Mouse (Mus musculus) kidney, adult 2 months (tissue): ENCODE data around the gene Prkce. TPM values are rescaled to one million over a fixed set of nuclear protein-coding genes. Genes with fewer than 3 reads are reported as not detected.

ENCODE experiments used
- DNase-seq: peaks from one replicate; pipeline ENCODE4 v3.0.0; 2021
- H3K27ac ChIP-seq: fragments of 200-500 bp; 2 replicates; pipeline ENCODE4 v1.5.1; 2012; ENCODE audit warnings: low read depth, low read length, control low read depth, inconsistent platforms; ENCODE audit not compliant: insufficient read depth
- H3K27me3 ChIP-seq: fragments of 200-500 bp; replicated peaks from 2 replicates; pipeline ENCODE4 v1.6.1; 2012; ENCODE audit warnings: mild to moderate bottlenecking, moderate library complexity, low read length, inconsistent platforms; ENCODE audit not compliant: control insufficient read depth, insufficient read depth
- H3K36me3 ChIP-seq: fragments of 200-500 bp; 2 replicates; pipeline ENCODE4 v1.6.1; 2012; ENCODE audit warnings: mild to moderate bottlenecking, moderate library complexity, low read length, inconsistent platforms; ENCODE audit not compliant: control insufficient read depth, insufficient read depth
- H3K4me1 ChIP-seq: fragments of 200-500 bp; 2 replicates; pipeline ENCODE4 v1.6.1; 2011; ENCODE audit warnings: low read length; ENCODE audit not compliant: control insufficient read depth, insufficient read depth
- H3K4me3 ChIP-seq: fragments of 200-500 bp; 2 replicates; pipeline ENCODE4 v1.5.1; 2011; ENCODE audit warnings: mild to moderate bottlenecking, low read depth, low read length, control low read depth; ENCODE audit not compliant: insufficient read depth
- CTCF ChIP-seq: fragments of 200-500 bp; conservative IDR thresholded peaks from 2 replicates; pipeline ENCODE4 v1.5.1; 2011; ENCODE audit warnings: low read depth, mild to moderate bottlenecking, control low read depth, low read length, moderate library complexity, mixed read lengths; ENCODE audit not compliant: insufficient read depth, insufficient read length
- POLR2A ChIP-seq: fragments of 200-500 bp; IDR thresholded peaks from one replicate; pipeline ENCODE4 v1.6.1; 2011; ENCODE audit warnings: low read depth, low read length, control low read depth
- WGBS: fragments of 180-500 bp; shearing (Covaris S2); methylation state at CpG from one replicate; pipeline ENCODE4 v1.1.7; 2018; 5-methylcytosine and 5-hydroxymethylcytosine counted together
- polyA plus RNA-seq: library from polyadenylated mRNA; depleted of rRNA; stranded (reverse); fragments of >200 nt; gene quantifications from 2 replicates; pipeline ENCODE4 v1.2.3, GENCODE M21; 2012

Gene Prkce
- polyA plus RNA-seq, 1 experiment, result 6.1 TPM

DNA sequence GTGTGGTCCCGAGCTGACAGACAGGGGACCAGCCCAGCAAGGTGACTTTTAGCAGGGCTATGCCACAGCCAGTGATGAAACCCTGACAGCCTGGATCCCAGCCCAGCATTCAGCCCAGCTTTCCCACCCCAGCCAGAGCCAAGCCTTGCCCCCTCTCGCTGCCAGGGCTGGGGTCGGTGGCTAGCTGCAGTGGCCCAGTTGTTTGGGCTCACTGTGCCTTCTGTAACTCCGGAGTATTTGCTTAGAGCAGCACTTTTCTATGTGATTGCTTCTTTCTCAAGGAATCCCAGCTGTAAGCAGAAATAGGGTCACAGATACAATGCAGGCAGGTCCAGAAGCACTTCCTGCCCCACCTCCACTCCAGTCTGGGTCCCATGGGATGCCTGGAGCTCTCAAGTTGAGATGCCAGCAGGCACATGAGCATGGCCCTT is 450.9 kb downstream of the Prkce start:
- WGBS, result 47% methylated on average over 4 of the region's 4 CpGs
- H3K27ac ChIP-seq, result peak overlapping the region; percentile 57; the same call in 1 of the 2 replicates
- DNase-seq, result peak; percentile 83

DNA sequence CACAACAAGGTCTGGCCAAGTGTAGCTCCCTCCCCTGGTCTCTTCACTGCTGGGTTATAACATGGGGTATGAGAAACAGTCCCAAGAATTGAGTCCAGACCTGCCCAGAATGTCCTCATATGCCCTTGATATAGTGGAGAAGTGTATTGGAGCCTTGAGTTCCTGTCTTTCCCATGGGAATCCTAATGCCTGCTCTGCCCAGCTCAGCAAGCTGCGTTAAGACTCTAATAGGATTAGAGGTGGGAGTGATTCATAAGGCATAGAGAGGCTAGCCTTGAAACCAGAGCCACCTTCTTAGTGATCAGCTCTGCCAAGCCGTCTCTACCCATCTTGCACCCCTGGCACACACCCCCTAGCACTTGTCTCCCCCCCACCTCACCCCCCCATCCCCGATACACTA is 455.3 kb downstream of the Prkce start:
- H3K4me1 ChIP-seq, result 0 out of 2 replicates have a peak, but pooled peaks cover 10% of the 10 kb centered on the region
- no peak overlapping the region for H3K4me3 ChIP-seq
- TF ChIP-seq CTCF (no peak), POLR2A (no peak)
- H3K27me3 ChIP-seq, result no peaks in the 10 kb centered on the region
- WGBS, result 82% methylated on average over 3 of the region's 3 CpGs
- H3K36me3 ChIP-seq, result no peaks in the 10 kb centered on the region
- H3K27ac ChIP-seq, result no peak overlapping the region
- DNase-seq, result no peak

More for the DNA sequence above, 450.9 kb downstream of the Prkce start:
- Histone ChIP-seq H3K36me3 (no peaks in the 10 kb centered on the region), H3K4me1 (0 out of 2 replicates have a peak, but pooled peaks cover 11% of the 10 kb centered on the region), H3K4me3 (no peak overlapping the region), H3K27me3 (no peaks in the 10 kb centered on the region)
- TF ChIP-seq CTCF, result no peak
- no peak for TF ChIP-seq POLR2A

GRCm38 (mm10) chr17:86626523-86626922 is 458.9 kb downstream of the Prkce start:
- Histone ChIP-seq H3K4me1 (no peaks in the 10 kb centered on the region), H3K27me3 (no peaks in the 10 kb centered on the region), H3K36me3 (no peaks in the 10 kb centered on the region), H3K4me3 (no peak overlapping the region), H3K27ac (no peak overlapping the region)
- 89% methylated on average over 6 of the region's 6 CpGs for WGBS
- DNase-seq, result no peak
- TF ChIP-seq CTCF (no peak), POLR2A (no peak)

DNA sequence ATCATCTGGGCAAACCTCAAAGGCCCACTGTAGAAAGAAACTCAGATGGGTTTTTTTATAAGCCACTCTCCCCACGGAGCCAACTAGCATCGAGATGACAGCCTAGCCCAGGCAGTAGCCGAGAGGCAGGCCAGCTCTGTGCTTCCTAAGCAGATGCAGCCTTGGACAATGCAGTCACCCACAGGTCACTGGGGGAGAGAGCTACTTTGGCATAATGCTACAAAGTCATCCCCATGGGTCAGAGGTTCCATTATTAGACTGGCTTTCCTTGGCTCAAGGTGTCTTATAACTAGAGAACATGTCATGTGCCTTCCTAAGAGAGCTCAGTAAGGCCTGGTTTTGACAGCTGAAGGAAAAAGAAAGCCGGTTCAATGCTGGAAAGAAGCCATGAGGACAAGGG is 465.5 kb downstream of the Prkce start:
- TF ChIP-seq POLR2A, result no peak
- no peak for TF ChIP-seq CTCF
- Histone ChIP-seq H3K4me3 (no peak overlapping the region), H3K4me1 (no peaks in the 10 kb centered on the region), H3K36me3 (no peaks in the 10 kb centered on the region), H3K27ac (no peak overlapping the region), H3K27me3 (no peaks in the 10 kb centered on the region)
- DNase-seq, result peak; percentile 62
- 75% methylated on average over 4 of the region's 4 CpGs for WGBS

DNA sequence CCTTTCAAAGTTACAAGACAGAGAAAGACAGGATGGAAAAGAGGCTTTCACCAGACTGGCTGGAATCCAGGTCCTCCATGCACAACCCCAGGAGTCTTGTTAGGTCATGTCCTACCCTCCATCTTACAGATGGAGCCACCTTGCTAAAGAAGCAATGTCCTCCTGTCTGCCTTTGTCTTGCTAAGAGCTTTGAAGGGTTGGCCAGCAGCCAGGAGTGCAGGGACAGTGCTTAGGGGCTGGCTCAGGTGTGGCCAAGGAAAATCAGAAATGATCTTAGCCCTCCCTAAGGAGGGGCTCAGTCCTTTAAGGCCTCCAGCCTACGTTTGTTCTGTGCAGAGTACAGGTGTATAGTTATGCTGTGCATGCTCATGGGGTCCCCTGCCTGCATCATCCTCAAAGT is 469.7 kb downstream of the Prkce start:
- no peaks in the 10 kb centered on the region for H3K27me3 ChIP-seq
- no peak overlapping the region for H3K27ac ChIP-seq
- no peak overlapping the region for H3K4me3 ChIP-seq
- WGBS, result 93% methylated on average over 1 of the region's 1 CpGs
- H3K36me3 ChIP-seq, result no peaks in the 10 kb centered on the region
- H3K4me1 ChIP-seq, result no peaks in the 10 kb centered on the region
- TF ChIP-seq CTCF (no peak), POLR2A (no peak)
- DNase-seq, result no peak

GRCm38 (mm10) chr17:86639279-86639678 is 471.7 kb downstream of the Prkce start:
- DNase-seq, result no peak
- TF ChIP-seq POLR2A (no peak), CTCF (no peak)
- no peaks in the 10 kb centered on the region for H3K4me1 ChIP-seq
- no peak overlapping the region for H3K4me3 ChIP-seq
- WGBS, result 97% methylated on average over 3 of the region's 3 CpGs
- no peak overlapping the region for H3K27ac ChIP-seq
- no peaks in the 10 kb centered on the region for H3K36me3 ChIP-seq
- no peaks in the 10 kb centered on the region for H3K27me3 ChIP-seq

DNA sequence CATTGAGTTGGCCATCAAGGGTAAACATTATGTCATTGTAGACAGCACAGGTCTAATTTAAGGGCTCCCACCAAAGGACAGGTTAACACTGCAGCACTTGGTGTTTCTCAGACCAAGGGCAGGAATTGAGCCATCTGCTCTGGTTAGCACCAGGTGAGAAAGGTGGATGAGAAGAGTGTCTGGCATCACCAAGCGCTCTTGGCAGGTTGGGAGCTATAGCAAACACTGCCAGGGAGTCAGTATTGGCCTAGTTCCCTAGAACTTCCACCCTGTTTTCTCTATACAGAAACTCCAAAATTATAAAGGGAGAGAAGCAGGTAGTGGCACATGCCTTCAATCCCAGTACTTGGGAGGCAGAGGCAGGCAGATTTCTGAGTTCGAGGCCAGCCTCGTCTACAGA is 479.6 kb downstream of the Prkce start:
- H3K4me1 ChIP-seq, result no peaks in the 10 kb centered on the region
- TF ChIP-seq POLR2A (no peak), CTCF (no peak)
- H3K4me3 ChIP-seq, result no peak overlapping the region
- DNase-seq, result no peak
- no peaks in the 10 kb centered on the region for H3K36me3 ChIP-seq
- H3K27ac ChIP-seq, result no peak overlapping the region
- H3K27me3 ChIP-seq, result no peaks in the 10 kb centered on the region
- WGBS, result 99% methylated on average over 3 of the region's 3 CpGs

- Histone ChIP-seq H3K27ac (no peak overlapping the region), H3K4me1 (no peaks in the 10 kb centered on the region), H3K27me3 (no peaks in the 10 kb centered on the region), H3K36me3 (no peaks in the 10 kb centered on the region), H3K4me3 (no peak overlapping the region)
- TF ChIP-seq CTCF (no peak), POLR2A (no peak)
- no peak for DNase-seq
- WGBS, result 93% methylated on average over 12 of the region's 12 CpGs
Measured at GRCm38 (mm10) chr17:86648856-86649435, 481.4 kb downstream of the Prkce start.
